Mouse (Mus musculus) limb, embryonic 11.5 days (tissue): ENCODE measurements around the gene Pde6d. TPM values are rescaled to one million over a fixed set of nuclear protein-coding genes. Genes with fewer than 3 reads are reported as not detected.

Experiments
- ATAC-seq: fragments of 200-750 bp; cut with Nextera tagmentation; 2 replicates; pipeline ENCODE4 v1.8.0; 2017; ENCODE audit warnings: low read depth; ENCODE audit not compliant: insufficient number of reproducible peaks, low FRiP score, low TSS enrichment
- DNase-seq: peaks from one replicate; pipeline ENCODE4 v3.0.0-alpha.2; 2015; ENCODE audit warnings: low spot score
- H3K27ac ChIP-seq: fragments of 300-500 bp; sonication (generic); replicated peaks from 2 replicates; pipeline ENCODE4 v1.5.1; 2014; ENCODE audit warnings: low read depth, mild to moderate bottlenecking, low read length
- H3K27me3 ChIP-seq: fragments of 300-500 bp; sonication (generic); 2 replicates; pipeline ENCODE4 v1.6.1; 2014; ENCODE audit warnings: mild to moderate bottlenecking, low read length, mixed read lengths; ENCODE audit not compliant: control insufficient read depth, insufficient read depth
- H3K36me3 ChIP-seq: fragments of 300-500 bp; sonication (generic); 2 replicates; pipeline ENCODE4 v1.6.1; 2014; ENCODE audit warnings: mild to moderate bottlenecking, low read length, moderate library complexity, mixed read lengths; ENCODE audit not compliant: control insufficient read depth, insufficient read depth
- H3K4me1 ChIP-seq: fragments of 300-500 bp; sonication (generic); 2 replicates; pipeline ENCODE4 v1.6.1; 2014; ENCODE audit warnings: low read length, mixed read lengths; ENCODE audit not compliant: control insufficient read depth, insufficient read depth
- H3K4me2 ChIP-seq: fragments of 300-500 bp; sonication (generic); 2 replicates; pipeline ENCODE4 v1.6.1; 2014; ENCODE audit warnings: low read depth, mild to moderate bottlenecking, moderate library complexity; ENCODE audit not compliant: severe bottlenecking
- H3K4me3 ChIP-seq: fragments of 300-500 bp; sonication (generic); 2 replicates; pipeline ENCODE4 v1.5.1; 2014; ENCODE audit warnings: low read depth, low read length
- H3K9ac ChIP-seq: fragments of 300-500 bp; sonication (generic); 2 replicates; pipeline ENCODE4 v1.6.1; 2014; ENCODE audit warnings: mild to moderate bottlenecking, low read length
- H3K9me3 ChIP-seq: fragments of 300-500 bp; sonication (generic); 2 replicates; pipeline ENCODE4 v1.6.1; 2016; ENCODE audit warnings: low read length; ENCODE audit not compliant: control insufficient read depth
- WGBS: fragments of 180-500 bp; shearing (Covaris S2); extraction: QIAGEN DNeasy Blood & Tissue Kit; methylation state at CpG from one replicate; pipeline ENCODE4 v1.1.7; 2014; 5-methylcytosine and 5-hydroxymethylcytosine counted together
- polyA plus RNA-seq: library from polyadenylated mRNA; unstranded; fragments of >200 nt; fragmentation: Nextera tagmentation; extraction: Ambion mirVana; gene quantifications from 2 replicates; pipeline ENCODE4 v1.2.1, GENCODE M21; 2014

Pde6d gene
- polyA plus RNA-seq, 1 experiment from 2014 or later, result 81.6 TPM

DNA sequence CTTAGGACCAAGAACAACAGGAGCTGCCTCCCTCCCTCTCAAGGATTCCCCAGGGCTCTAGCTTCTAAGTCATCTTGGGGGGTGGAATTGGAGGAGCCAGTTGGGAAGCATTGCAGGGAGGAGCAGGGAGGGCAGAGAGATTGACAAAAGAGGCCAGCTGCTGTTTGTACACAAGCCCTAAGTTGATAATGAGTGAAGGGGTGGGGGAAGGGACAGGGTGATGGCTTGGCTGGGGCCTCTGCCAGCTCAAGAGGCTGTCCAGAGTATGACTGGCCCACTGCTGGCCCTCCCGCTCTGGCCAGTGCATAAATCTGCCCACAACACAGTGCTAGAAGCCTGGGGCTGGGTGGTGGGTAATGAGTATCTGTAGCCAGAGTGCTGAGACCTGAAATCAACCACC, 77.0 kb downstream of the Pde6d start:
- Histone ChIP-seq H3K9me3 (no peaks in the 10 kb centered on the region), H3K9ac (peak overlapping the region; percentile 91), H3K4me1 (peaks cover 44% of the 10 kb centered on the region), H3K4me2 (no peak overlapping the region), H3K27me3 (no peaks in the 10 kb centered on the region), H3K36me3 (no peaks in the 10 kb centered on the region), H3K27ac (peak overlapping the region; percentile 100), H3K4me3 (peak overlapping the region; percentile 0; the same call in 1 of the 2 replicates)
- WGBS, result 33% methylated on average over 1 of the region's 1 CpGs
- DNase-seq, result no peak
- no peak for ATAC-seq

DNA sequence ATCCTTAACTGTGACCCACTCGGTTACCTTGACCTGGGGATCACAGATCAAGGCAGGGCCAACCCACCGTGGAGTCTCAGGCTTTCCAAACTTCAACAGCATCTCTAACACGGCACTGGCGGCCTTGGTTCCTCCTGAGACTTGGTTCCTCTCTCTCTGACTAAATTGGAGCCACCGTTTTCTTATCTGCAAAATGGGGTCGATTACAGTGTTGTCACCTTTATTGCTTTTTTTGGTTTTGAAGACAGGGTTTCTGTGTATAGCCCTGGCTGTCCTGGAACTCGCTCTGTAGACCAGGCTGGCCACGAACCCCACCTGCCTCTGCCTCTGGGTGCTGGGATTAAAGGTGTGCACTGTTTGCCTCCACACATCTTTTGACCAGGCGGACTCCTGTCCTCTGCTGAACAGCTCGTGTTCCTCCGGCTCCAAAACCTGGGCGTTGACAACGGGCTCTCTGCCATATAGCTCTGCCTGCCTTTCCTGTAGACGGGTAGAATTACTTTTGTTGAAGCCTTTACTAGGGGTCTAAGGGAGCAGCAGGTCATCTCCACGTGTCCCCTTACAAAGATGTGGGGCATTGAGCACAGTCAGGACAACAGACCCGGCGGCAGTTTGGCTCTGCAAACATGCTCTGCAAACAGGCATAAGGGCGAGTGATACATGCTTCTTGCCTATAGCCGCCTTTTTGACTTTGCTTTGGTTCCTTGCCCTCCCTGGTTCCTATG, 77.6 kb downstream of the Pde6d start:
- peak overlapping the region; percentile 100 for H3K27ac ChIP-seq
- no peaks in the 10 kb centered on the region for H3K36me3 ChIP-seq
- H3K9me3 ChIP-seq, result no peaks in the 10 kb centered on the region
- peak overlapping the region; percentile 75 for H3K4me2 ChIP-seq
- H3K4me1 ChIP-seq, result peaks cover 44% of the 10 kb centered on the region
- WGBS, result 23% methylated on average over 19 of the region's 19 CpGs
- ATAC-seq (no peak), DNase-seq (peak; percentile 60)
- H3K27me3 ChIP-seq, result no peaks in the 10 kb centered on the region
- peak overlapping the region; percentile 91 for H3K9ac ChIP-seq
- peak overlapping the region; percentile 34 for H3K4me3 ChIP-seq

DNA sequence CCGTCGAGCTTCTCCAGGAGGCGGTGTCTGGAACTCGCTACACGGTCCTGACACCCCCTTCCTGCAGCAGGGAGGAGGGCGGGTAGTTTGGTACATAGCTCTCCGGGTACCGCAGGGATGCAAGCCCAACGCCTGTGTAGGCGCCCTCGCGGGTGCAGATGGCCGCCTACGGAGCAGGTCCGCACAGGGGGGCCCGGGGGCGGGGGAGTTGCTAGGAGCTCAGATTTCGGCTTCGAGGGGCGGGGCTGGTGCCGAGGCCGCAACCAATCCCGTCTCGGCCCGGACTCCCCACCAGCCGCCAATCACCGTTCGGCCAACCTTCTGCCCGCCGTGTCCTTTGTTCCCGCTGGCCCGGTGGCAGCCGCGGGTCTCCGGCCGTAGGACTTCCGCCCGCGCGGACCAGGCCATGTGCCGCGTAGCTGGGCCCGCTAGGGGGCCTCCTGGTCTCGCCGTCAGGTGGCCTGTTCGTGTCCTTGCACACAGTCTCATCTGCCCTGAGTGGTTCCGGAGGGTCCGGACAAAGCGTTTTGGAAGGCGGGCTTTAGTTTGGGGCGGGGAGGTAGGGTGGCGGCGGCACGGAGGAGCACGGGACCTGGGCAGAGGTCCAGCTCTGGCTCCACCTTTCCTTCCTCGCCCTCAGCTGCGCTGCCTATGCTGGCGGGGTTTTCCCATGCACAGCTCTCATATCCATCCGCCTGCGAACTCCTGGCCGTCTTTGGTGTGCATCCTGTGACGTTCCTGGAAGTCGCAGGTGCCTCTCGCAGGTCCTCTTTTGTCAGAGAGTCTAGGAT, 78.3 kb downstream of the Pde6d start:
- peak overlapping the region; percentile 34 for H3K4me3 ChIP-seq
- H3K9ac ChIP-seq, result peak overlapping the region; percentile 91
- H3K4me1 ChIP-seq, result peaks cover 37% of the 10 kb centered on the region
- DNase-seq (peak; percentile 98), ATAC-seq (peak; percentile 86)
- no peaks in the 10 kb centered on the region for H3K36me3 ChIP-seq
- under 1% methylated on average over 64 of the region's 64 CpGs for WGBS
- no peaks in the 10 kb centered on the region for H3K9me3 ChIP-seq
- no peaks in the 10 kb centered on the region for H3K27me3 ChIP-seq
- H3K4me2 ChIP-seq, result peak overlapping the region; percentile 75
- peak overlapping the region; percentile 100 for H3K27ac ChIP-seq

DNA sequence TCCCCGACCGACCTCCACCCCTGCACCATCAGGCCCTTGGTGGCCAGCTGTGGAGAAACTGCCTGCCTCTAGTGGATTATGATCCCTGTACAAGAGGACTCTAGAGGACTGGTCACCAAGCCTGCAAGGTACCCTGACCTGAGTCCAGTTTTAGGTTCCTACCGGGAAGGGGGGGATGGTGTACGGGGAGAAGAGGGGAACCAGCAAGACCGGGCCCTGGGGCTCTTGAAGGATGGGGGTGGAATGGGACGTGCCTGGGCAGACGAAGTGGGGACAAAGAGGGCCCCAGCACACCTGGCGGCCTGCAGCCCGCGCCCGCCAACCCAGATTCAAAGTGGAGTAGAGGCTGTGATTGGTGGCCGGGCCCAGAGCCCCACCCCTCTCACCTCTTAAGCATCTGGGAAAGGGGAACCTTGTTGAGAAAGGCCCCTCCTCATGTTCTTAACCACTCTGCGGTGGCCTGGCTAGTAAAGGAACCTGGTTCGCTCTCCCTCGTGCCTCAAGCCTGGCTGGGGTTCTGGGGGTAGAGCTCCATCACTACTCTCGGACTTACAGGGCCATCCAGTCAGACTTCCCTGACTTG, 79.2 kb downstream of the Pde6d start:
- whole genome bisulfite sequencing, result 4% methylated on average over 16 of the region's 16 CpGs
- no peaks in the 10 kb centered on the region for H3K36me3 ChIP-seq
- no peaks in the 10 kb centered on the region for H3K27me3 ChIP-seq
- ATAC-seq, result peak; percentile 55
- peak overlapping the region; percentile 75 for H3K4me2 ChIP-seq
- H3K9me3 ChIP-seq, result no peaks in the 10 kb centered on the region
- peaks cover 39% of the 10 kb centered on the region for H3K4me1 ChIP-seq
- peak overlapping the region; percentile 100 for H3K27ac ChIP-seq
- peak; percentile 93 for DNase-seq
- H3K9ac ChIP-seq, result peak overlapping the region; percentile 91
- H3K4me3 ChIP-seq, result peak overlapping the region; percentile 34

DNA sequence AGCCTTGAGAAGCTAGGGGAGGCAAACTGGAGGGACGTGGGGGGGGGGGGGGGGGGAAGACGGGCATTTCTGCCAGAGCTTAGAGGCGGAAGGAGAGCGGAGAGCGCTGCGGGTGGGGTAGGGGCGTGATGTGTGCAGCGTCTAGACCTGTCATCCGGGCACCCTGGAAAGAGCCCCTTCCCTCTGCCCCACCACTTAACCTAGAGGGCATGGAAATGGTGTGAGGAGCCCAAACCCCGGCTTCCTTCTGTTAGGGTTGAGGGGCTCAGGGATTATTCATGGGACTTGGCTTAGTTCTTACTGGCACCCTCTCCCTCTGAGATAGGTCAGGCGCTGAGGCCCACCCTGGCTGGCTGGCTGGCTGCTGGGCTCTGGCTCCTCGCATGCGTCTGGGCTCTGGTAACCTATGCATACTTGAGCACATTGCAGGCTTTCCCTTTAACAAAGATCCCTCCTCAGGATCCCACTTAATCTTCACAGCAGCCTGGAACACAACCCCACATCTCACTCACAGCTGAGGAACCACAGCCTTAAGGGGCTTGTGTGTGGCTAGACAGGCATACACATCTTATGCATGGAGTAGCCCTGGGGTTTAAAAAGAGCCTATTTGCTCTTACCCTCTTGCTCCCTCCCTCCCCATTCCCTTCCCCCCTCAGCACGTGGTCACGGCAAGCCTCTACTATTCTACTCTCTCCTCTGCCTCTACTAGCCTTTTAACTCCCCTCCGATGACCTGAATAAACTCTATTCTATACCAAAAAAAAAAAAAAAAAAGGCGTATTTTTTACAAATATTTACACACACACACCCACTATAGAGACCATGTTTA, 80.0 kb downstream of the Pde6d start:
- peak; percentile 64 for DNase-seq
- Histone ChIP-seq H3K4me2 (peak overlapping the region; percentile 22), H3K9ac (peak overlapping the region; percentile 91), H3K27me3 (no peaks in the 10 kb centered on the region), H3K9me3 (no peaks in the 10 kb centered on the region), H3K27ac (peak overlapping the region; percentile 100), H3K4me3 (no peak overlapping the region; the same call in 1 of the 2 replicates), H3K4me1 (peaks cover 39% of the 10 kb centered on the region), H3K36me3 (no peaks in the 10 kb centered on the region)
- WGBS, result 13% methylated on average over 17 of the region's 17 CpGs
- ATAC-seq, result no peak

DNA sequence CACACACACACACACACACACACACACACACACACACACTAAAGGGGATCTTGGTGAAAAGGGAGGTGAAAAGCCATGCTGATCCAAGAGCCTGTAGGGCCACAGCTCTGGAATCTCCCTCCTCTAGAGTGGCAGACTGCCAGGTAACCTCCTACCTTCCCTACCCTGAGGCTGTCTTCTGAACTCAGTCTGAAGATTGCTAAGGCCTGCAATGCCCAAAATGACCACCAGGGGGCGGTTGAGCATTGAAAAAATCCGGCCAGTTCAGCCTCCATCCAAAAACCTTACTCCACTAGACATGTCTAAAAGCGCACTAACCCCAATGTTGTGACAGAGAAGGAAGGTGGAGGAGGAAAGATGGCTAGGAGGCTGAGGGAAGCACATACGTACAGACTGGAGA, 80.9 kb downstream of the Pde6d start:
- Histone ChIP-seq H3K27me3 (no peaks in the 10 kb centered on the region), H3K36me3 (no peaks in the 10 kb centered on the region), H3K9me3 (no peaks in the 10 kb centered on the region), H3K4me3 (no peak overlapping the region), H3K4me1 (peaks cover 37% of the 10 kb centered on the region), H3K4me2 (peak overlapping the region; percentile 22), H3K9ac (peak overlapping the region; percentile 40; the same call in 1 of the 2 replicates), H3K27ac (peak overlapping the region; percentile 100)
- 0% methylated on average over 4 of the region's 4 CpGs for WGBS
- peak; percentile 98 for DNase-seq
- no peak for ATAC-seq

DNA sequence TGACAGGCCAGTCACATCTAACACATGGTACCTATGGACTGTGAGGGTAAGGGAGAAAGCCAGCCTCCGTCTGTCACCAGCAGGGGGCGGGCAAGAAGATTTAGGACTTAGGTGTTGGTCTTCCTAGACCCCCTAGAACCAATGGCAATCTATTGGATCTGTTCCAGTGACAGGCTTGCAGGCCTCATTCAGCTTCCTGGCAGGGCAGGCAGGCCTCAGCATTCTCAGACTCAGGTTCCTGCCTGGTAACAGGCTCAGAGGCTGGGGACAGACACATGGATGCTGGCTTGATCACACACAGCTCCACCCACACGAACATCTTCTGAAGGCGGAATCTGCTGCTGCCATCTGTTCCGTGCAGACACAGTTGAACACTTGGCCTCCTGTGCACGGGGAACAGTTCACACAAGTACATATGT, 81.3 kb downstream of the Pde6d start:
- 0 out of 2 replicates have a peak overlapping the region, but pooled peaks have one; percentile 42 for H3K27ac ChIP-seq
- H3K4me3 ChIP-seq, result no peak overlapping the region
- no peaks in the 10 kb centered on the region for H3K36me3 ChIP-seq
- H3K4me2 ChIP-seq, result no peak overlapping the region
- peaks cover 34% of the 10 kb centered on the region for H3K4me1 ChIP-seq
- WGBS, result 49% methylated on average over 6 of the region's 6 CpGs
- H3K9me3 ChIP-seq, result no peaks in the 10 kb centered on the region
- ATAC-seq (no peak), DNase-seq (peak; percentile 85)
- no peaks in the 10 kb centered on the region for H3K27me3 ChIP-seq
- H3K9ac ChIP-seq, result no peak overlapping the region

DNA sequence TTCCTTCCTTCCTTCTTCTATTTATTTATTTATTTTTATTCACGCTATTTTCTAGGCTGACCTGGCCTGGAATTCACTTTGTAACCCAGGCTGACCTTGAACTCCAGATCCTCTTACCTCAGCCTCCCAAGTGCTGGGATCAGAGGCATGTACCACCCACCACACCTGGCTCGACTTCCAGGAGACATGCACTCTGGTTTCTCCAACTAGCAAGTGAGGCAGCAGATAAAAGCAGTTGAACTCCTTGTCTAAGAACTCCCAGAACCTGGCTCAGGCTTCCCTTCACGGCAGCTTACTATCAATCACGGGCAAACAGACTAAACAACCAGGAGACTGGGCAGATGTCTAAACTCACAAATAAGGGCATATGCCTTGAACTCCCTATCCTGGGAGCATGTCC, 81.7 kb downstream of the Pde6d start:
- Histone ChIP-seq H3K9ac (no peak overlapping the region), H3K27me3 (no peaks in the 10 kb centered on the region), H3K4me2 (no peak overlapping the region), H3K36me3 (no peaks in the 10 kb centered on the region), H3K4me3 (no peak overlapping the region), H3K27ac (no peak overlapping the region), H3K9me3 (no peaks in the 10 kb centered on the region), H3K4me1 (peaks cover 32% of the 10 kb centered on the region)
- 69% methylated on average over 4 of the region's 4 CpGs for WGBS
- DNase-seq (no peak), ATAC-seq (no peak)
